Mouse (Mus musculus): ENCODE measurements around the gene Bmp5.

DNA sequence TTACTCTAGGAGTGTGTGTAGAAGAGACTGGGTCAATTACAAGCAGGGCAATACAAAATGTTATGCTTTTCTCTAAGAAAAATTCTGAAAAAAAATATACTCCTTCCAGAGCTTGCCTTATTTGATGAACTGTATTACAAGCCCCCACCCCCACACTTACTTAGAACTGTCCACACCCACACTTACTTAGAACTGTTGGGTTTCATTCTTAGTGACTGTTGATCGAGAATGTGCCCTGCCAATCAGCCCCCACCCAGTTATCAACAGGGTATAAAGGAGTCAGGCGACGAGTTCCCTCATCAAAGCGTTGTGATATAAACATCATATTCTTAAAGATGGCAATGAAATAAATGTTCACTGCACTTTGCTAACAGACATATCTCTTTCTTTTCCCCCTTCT is 122.9 kb downstream of the Bmp5 start:
- no peak for TF ChIP-seq KAT2A (IDR thresholded peaks at IDR 0.05; ENCODE audit: insufficient replicate concordance, low read length)
- no peak for TF ChIP-seq POLR2AphosphoS2 (IDR thresholded peaks at IDR 0.05; ENCODE audit: low read depth, low read length)
- no peak for TF ChIP-seq CTCF (conservative IDR thresholded peaks at IDR 0.05 in 1 of 2, IDR thresholded peaks at IDR 0.05 in 1 of 2; ENCODE audit: low read depth in 2 of 2, low read length in 2 of 2)
- TF ChIP-seq ZNF384 (IDR thresholded peaks at IDR 0.05; ENCODE audit: low read depth, low read length): no peak
- no peak for TF ChIP-seq EP300 (IDR thresholded peaks at IDR 0.05; ENCODE audit: low read length)
- TF ChIP-seq ELF1 (IDR thresholded peaks at IDR 0.05; ENCODE audit: low read depth, low read length): no peak
- TF ChIP-seq USF2 (conservative IDR thresholded peaks at IDR 0.05; ENCODE audit: low read depth, low read length): no peak
- no peak for TF ChIP-seq NELFE (IDR thresholded peaks at IDR 0.05; ENCODE audit: low read depth, low read length)

All from CH12.LX (cell line).